Mouse (Mus musculus): ENCODE data around the gene Tmco1.
"Not testable (repeated sequence)": the region's sequence is repeated elsewhere in the genome, so short reads cannot be mapped to it uniquely, and the experiment has no call there.

The Tmco1 gene

GRCm38 (mm10) chr1:167339177-167339781 is 31.1 kb downstream of the Tmco1 start:
- no peak for DNase-seq

- DNase-seq: no peak
These were observed 32.1 kb downstream of the Tmco1 start for GRCm38 (mm10) chr1:167340111-167340787.

GRCm38 (mm10) chr1:167340910-167341528 is 32.8 kb downstream of the Tmco1 start:
- DNase-seq: no peak

DNA sequence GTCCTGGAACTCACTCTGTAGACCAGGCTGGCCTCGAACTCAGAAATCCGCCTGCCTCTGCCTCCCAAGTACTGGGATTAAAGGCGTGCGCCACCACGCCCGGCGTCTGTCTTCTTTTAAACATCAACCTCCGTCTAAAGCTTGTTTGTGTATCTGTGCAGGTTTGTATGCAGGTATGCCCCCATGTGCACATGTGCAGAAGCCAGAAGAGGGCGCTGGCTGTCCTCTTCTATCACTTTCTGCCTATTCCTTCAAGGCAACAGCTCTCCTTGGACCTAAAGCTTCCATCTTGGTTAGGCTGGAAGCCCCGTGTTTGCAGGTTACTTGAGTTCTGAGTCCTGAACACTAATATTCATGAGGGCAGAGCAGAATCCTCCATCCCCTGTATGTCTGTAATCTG is 34.7 kb downstream of the Tmco1 start:
- DNase-seq: no peak

DNA sequence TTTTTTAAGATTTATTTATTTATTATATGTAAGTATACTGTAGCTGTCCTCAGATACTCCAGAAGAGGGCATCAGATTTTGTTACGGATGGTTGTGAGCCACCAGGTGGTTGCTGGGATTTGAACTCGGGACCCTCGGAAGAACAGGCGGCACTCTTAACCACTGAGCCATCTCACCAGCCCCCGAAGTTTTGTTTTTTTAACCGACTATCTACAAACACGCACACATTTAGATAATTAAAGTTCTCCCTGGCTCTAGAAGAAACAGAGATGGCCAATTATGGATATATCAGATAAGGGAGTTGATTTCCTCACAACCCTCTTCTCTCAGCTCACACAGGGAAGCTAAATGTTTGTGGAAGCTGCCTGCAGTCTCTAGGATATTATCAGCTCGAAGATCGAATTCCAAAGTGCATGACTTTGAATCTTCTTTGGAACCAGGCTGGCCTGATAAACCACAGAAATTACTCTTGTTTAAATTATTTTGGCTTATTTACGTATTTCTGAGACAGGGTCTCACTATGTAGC is 37.9 kb downstream of the Tmco1 start:
- DNase-seq: not testable (repeated sequence)

DNA sequence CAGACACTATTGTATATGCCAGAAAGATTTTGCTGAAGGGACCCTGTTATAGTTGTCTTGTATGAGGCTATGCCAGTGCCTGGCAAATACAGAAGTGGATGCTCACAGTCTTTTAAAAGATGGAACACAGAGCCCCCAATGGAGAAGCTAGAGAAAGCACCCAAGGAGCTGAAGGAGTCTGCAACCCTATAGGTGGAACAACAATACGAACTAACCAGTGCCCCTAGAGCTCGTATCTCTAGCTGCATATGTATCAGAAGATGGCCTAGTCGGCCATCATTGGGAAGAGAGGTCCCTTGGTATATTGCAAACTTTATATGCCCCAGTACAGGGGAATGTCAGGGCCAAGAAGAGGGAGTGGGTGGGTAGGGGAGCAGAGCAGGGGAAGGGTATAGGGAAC is 41.0 kb downstream of the Tmco1 start:
- DNase-seq: not testable (repeated sequence)

- DNase-seq: peak; percentile 97
These were observed 41.8 kb downstream of the Tmco1 start, which contains the start of gene Aldh9a1 for GRCm38 (mm10) chr1:167349815-167350596. Gene Aldh9a1 (plus strand): TSS chr1:167349991.

GRCm38 (mm10) chr1:167350597-167351415 is 42.6 kb downstream of the Tmco1 start:
- no peak for DNase-seq

- DNase-seq: no peak
These were observed 44.2 kb downstream of the Tmco1 start for GRCm38 (mm10) chr1:167352403-167352802.

GRCm38 (mm10) chr1:167357387-167357786 is 49.2 kb downstream of the Tmco1 start:
- DNase-seq: no peak

- peak; percentile 80 for DNase-seq
These were observed 50.6 kb downstream of the Tmco1 start for GRCm38 (mm10) chr1:167358731-167359130.

- DNase-seq: no peak
These were observed 52.1 kb downstream of the Tmco1 start for GRCm38 (mm10) chr1:167360268-167360667.

DNA sequence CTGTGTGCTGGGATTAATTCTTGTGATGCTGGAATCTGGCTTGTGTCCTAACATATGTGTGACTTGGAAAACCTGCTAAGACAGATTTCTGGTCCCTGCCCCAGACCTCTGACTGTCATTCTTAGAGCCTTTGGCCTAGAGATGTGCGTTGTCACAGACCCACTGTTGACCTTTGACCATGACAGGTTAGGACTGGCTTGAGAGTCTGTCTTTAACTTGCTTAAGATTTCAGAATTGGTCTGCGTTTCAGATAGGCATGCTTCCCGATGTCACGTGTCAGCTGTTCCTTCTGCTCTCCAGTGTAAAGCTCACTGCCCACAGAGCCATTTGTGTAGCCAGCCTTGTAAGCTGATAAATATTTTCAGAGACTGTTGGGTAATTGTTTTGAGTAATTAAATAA is 54.6 kb downstream of the Tmco1 start:
- peak; percentile 69 for DNase-seq

GRCm38 (mm10) chr1:167363322-167363721 is 55.1 kb downstream of the Tmco1 start:
- DNase-seq: no peak

GRCm38 (mm10) chr1:167365808-167366207 is 57.6 kb downstream of the Tmco1 start:
- peak; percentile 91 for DNase-seq

GRCm38 (mm10) chr1:167366621-167367020 is 58.4 kb downstream of the Tmco1 start:
- DNase-seq: peak; percentile 68

DNA sequence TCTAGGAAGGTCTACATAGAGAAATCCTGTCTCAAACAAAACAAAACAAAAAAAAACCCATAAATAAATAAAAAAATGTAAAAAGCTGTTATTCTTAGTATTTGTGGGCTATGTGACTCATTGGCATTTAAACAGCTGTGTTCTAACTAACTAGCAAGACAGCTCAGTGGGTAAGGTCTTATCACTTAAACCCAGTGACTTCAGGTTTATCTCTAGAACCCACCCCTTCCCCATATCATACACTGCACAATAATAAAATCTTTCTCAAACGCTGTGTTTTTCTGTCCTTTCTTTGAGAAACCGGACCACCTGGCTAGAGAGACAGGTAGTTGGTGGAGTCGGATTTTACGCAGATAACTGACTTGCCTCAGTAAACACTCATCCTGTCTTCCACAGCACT is 59.8 kb downstream of the Tmco1 start:
- no peak for DNase-seq

DNA sequence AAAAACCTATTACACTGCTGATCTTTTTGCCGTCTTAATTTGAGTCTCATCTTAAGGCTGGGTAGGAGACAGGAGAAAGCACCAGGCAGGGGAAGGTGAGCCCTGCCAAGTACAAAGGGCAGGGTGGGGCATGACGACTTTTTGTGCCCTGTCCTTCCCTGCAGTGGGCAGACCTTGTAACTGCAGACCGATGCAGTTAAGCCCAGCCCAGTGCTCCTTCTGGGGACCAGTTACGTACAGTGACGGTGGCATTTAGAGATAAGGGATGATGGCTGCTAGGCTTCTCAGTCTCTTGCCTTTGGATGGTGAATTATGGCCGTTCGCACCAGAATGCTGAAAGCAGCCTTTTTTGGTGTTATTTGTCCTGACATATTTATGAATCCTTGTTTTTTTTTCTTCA is 60.3 kb downstream of the Tmco1 start:
- DNase-seq: no peak

DNA sequence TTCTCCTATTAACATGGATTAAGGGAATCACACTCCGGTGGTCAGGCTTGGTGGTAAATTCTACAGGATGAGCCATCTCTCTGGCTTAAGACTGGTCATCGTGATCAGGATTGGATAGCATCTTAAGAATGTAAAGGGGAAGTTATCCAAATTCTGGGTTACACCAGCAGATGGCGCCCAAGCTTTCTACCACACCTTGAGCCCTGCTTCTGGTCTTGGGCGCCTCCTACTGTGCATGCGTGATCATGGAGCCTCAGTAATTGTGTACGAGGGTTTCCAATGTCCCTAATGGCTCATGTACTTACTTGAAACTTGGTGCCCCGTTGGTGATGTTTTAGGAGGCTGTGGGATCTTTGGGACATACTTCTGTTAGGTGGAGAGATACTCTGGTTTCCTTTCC is 61.7 kb downstream of the Tmco1 start:
- DNase-seq: peak; percentile 86

- no peak for DNase-seq
These were observed 64.6 kb downstream of the Tmco1 start for GRCm38 (mm10) chr1:167372739-167373138.

GRCm38 (mm10) chr1:167374003-167374784 is 66.0 kb downstream of the Tmco1 start:
- DNase-seq: peak; percentile 91
